Mouse (Mus musculus) embryonic fibroblast, embryonic 13.5 days (primary cell): ENCODE results near the gene Cpne5. TPM values are rescaled to one million over a fixed set of nuclear protein-coding genes. Genes with fewer than 3 reads are reported as not detected.
"Not testable (repeated sequence)": the region's sequence is repeated elsewhere in the genome, so short reads cannot be mapped to it uniquely, and the experiment has no call there.

Experiments used
- H3K27ac ChIP-seq: 2 replicates; pipeline ENCODE4 v1.5.1; 2012; ENCODE audit warnings: low read length, control low read depth, inconsistent platforms; ENCODE audit not compliant: insufficient read depth
- H3K4me1 ChIP-seq: 2 replicates; pipeline ENCODE4 v1.6.1; 2011; ENCODE audit warnings: low read length; ENCODE audit not compliant: control insufficient read depth, insufficient read depth
- H3K4me3 ChIP-seq: 2 replicates; pipeline ENCODE4 v1.5.1; 2011; ENCODE audit warnings: mild to moderate bottlenecking, control low read depth, low read length; ENCODE audit not compliant: insufficient read depth
- CTCF ChIP-seq: IDR thresholded peaks from 2 replicates; pipeline ENCODE4 v1.5.1; 2011; ENCODE audit warnings: mild to moderate bottlenecking, control low read depth, low read length, moderate library complexity, borderline replicate concordance; ENCODE audit not compliant: insufficient read depth
- POLR2A ChIP-seq: IDR thresholded peaks from 2 replicates; pipeline ENCODE4 v1.6.1; 2011; ENCODE audit warnings: low read depth, mild to moderate bottlenecking, control low read depth, low read length, moderate library complexity
- polyA plus RNA-seq: library from polyadenylated mRNA; stranded (reverse); fragments of >200 nt; gene quantifications from 2 replicates; pipeline ENCODE4 v1.2.4, GENCODE M21; 2011; ENCODE audit warnings: low read depth; ENCODE audit not compliant: missing spikeins, insufficient read length

Cpne5 gene
- polyA plus RNA-seq, 1 experiment = not detected

GRCm38 (mm10) chr17:29267931-29268681 lies 30.1 kb upstream of the Cpne5 start:
- TF ChIP-seq POLR2A (no peak), CTCF (no peak)
- peak overlapping the region; percentile 21 for H3K4me3 ChIP-seq
- no peak overlapping the region for H3K27ac ChIP-seq
- no peaks in the 10 kb centered on the region for H3K4me1 ChIP-seq

GRCm38 (mm10) chr17:29267040-29267439 lies 29.1 kb upstream of the Cpne5 start:
- not testable (repeated sequence) for H3K27ac ChIP-seq, H3K4me3 ChIP-seq, H3K4me1 ChIP-seq

GRCm38 (mm10) chr17:29264760-29265159 lies 26.8 kb upstream of the Cpne5 start:
- no peak for TF ChIP-seq POLR2A
- TF ChIP-seq CTCF = no peak
- no peak overlapping the region for H3K4me3 ChIP-seq

GRCm38 (mm10) chr17:29263840-29264633 lies 26.1 kb upstream of the Cpne5 start, which contains the start of gene Ppil1:
Gene Ppil1, minus strand, starts transcription at chr17:29264186.
- peak within 1 kb of the TSS; percentile 84 for H3K4me3 ChIP-seq
- peak; percentile 56; the same call in 1 of the 2 replicates for TF ChIP-seq POLR2A
- no peak for TF ChIP-seq CTCF
- peaks cover 2% of the 10 kb centered on the region; the same call in 1 of the 2 replicates for H3K4me1 ChIP-seq
- H3K27ac ChIP-seq = peak within 1 kb of the TSS; percentile 94

More at GRCm38 (mm10) chr17:29264760-29265159, 26.8 kb upstream of the Cpne5 start:
- Histone ChIP-seq H3K27ac (no peak overlapping the region), H3K4me1 (peaks cover 2% of the 10 kb centered on the region; the same call in 1 of the 2 replicates)

GRCm38 (mm10) chr17:29263417-29263816 lies 25.4 kb upstream of the Cpne5 start:
- peaks cover 2% of the 10 kb centered on the region; the same call in 1 of the 2 replicates for H3K4me1 ChIP-seq
- no peak for TF ChIP-seq POLR2A
- no peak for TF ChIP-seq CTCF
- peak overlapping the region; percentile 94 for H3K27ac ChIP-seq
- peak overlapping the region; percentile 84 for H3K4me3 ChIP-seq

GRCm38 (mm10) chr17:29262259-29262649 lies 24.3 kb upstream of the Cpne5 start:
- Histone ChIP-seq H3K4me3 (no peak overlapping the region), H3K27ac (no peak overlapping the region), H3K4me1 (peaks cover 2% of the 10 kb centered on the region; the same call in 1 of the 2 replicates)
- TF ChIP-seq POLR2A (no peak), CTCF (0 out of 2 replicates have a peak, but pooled peaks have one; percentile 4)

GRCm38 (mm10) chr17:29261603-29262258 lies 23.8 kb upstream of the Cpne5 start:
- TF ChIP-seq CTCF = no peak
- TF ChIP-seq POLR2A = no peak
- Histone ChIP-seq H3K27ac (no peak overlapping the region), H3K4me1 (peaks cover 2% of the 10 kb centered on the region; the same call in 1 of the 2 replicates), H3K4me3 (no peak overlapping the region)

GRCm38 (mm10) chr17:29260501-29260900 lies 22.5 kb upstream of the Cpne5 start:
- TF ChIP-seq CTCF = no peak
- TF ChIP-seq POLR2A = no peak
- Histone ChIP-seq H3K4me1 (peaks cover 2% of the 10 kb centered on the region; the same call in 1 of the 2 replicates), H3K4me3 (no peak overlapping the region), H3K27ac (no peak overlapping the region)

GRCm38 (mm10) chr17:29259489-29259888 lies 21.5 kb upstream of the Cpne5 start:
- Histone ChIP-seq H3K4me3 (no peak overlapping the region), H3K4me1 (peaks cover 2% of the 10 kb centered on the region; the same call in 1 of the 2 replicates), H3K27ac (no peak overlapping the region)
- no peak for TF ChIP-seq POLR2A
- TF ChIP-seq CTCF = peak; percentile 85

GRCm38 (mm10) chr17:29258921-29259320 lies 21.0 kb upstream of the Cpne5 start:
- TF ChIP-seq POLR2A (no peak), CTCF (no peak)
- H3K4me3 ChIP-seq = no peak overlapping the region
- H3K27ac ChIP-seq = no peak overlapping the region
- peaks cover 2% of the 10 kb centered on the region; the same call in 1 of the 2 replicates for H3K4me1 ChIP-seq
